Mouse (Mus musculus) neural tube, postnatal 0 days (tissue): ENCODE data around the gene Gprasp2. TPM values are rescaled to one million over a fixed set of nuclear protein-coding genes. Genes with fewer than 3 reads are reported as not detected.

ENCODE experiments used
- polyA plus RNA-seq: library from polyadenylated mRNA; unstranded; fragments of >200 nt; fragmentation: Nextera tagmentation; extraction: Ambion mirVana; gene quantifications from 2 replicates; pipeline ENCODE4 v1.2.1, GENCODE M21; 2015

Gprasp2 gene
- polyA plus RNA-seq = 238 and 248 TPM in 2 replicates

DNA sequence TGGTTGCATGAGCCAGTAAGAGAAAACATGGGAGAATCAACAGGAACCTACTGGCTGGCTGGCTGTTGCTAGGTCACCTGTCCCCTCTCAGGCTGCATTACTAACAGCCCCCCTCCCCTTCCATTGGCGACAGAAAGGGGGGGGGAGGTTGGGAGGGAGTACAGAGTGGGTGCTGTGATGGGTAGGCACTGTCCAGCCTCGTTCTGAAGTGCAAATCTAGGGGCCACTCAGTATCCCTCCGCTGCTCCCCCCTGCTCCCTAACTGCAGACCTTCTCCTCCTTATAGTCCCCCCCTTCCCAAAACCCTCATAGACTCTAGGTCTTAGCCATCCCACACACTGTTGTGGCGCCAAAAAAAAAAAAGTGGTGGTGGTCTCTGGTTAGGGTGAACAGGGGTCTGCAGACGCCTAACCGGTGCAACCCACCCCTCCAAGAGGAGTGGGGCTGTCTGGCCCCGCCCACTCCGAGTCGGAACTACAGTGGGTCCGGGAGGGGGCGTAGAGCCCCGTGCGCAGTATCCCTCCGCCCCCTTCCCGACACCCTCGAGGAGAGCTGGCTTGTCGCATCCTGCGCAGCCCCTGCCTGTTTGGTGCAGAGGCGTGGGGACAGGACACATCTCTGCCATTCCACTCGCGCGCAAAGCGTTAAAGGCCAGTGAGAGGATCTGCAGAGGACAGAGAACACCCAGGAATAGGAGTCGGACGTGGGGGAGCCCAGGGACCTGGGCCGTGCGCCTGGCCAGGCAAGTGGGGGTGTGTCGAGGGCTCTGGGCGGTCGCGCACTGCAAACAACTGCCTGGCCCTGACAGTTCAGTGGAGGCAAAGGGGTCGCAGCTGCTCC, at the start of gene Gprasp2:
TSS of gene Gprasp2 (plus strand) at position 514 of the 840 bp plus-strand sequence.

DNA sequence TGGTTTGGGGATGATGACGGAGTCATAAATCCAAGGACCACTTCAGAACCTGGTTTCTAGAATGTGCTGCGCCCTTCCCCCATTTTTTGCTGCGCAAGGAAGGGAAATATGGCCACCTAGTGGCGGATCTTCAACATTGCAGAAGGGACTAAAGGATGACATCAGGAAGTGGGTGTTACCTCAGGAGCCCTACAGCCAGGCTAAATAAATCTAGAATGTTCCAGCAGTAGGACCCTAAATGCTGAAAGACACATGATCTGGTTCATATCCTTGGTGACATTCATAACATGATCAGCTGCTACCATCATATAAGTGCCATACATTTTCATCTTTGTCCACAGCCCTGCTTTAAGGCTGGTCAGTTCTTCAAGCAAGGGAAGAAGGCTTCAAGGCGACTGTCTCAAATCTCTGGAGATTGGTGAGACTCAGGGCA, 41.6 kb upstream of the Gprasp2 start, which contains the start of gene Bhlhb9:
TSS of gene Bhlhb9 (plus strand) at position 383 of the 433 bp plus-strand sequence.

Other genes with a start within 250 kb of the Gprasp2 start
- gene Nxf7, start 240.3 kb upstream of the Gprasp2 start, polyA plus RNA-seq = 0.14 TPM in 1 of 2 replicates, not detected in the other
- gene Prame, start 211.3 kb upstream of the Gprasp2 start, polyA plus RNA-seq = not detected in 2 replicates
- gene Tcp11x2, start 145.2 kb upstream of the Gprasp2 start, polyA plus RNA-seq = not detected in 2 replicates
- not detected in 2 replicates for gene Tmsb15a, start 113.8 kb upstream of the Gprasp2 start, polyA plus RNA-seq
- 15.3 and 16.0 TPM in 2 replicates for gene Armcx5, start 96.3 kb upstream of the Gprasp2 start, polyA plus RNA-seq
- 203 and 219 TPM in 2 replicates for gene Gprasp1, start 96.3 kb upstream of the Gprasp2 start, polyA plus RNA-seq
- 96.3 and 97.5 TPM in 2 replicates for gene Bhlhb9, start 41.4 kb upstream of the Gprasp2 start, polyA plus RNA-seq
- 324 and 331 TPM in 2 replicates for gene Arxes2, start 154.8 kb downstream of the Gprasp2 start, polyA plus RNA-seq
- gene Arxes1, start 194.3 kb downstream of the Gprasp2 start, polyA plus RNA-seq = 197 and 203 TPM in 2 replicates
- gene Bex2, start 229.2 kb downstream of the Gprasp2 start, polyA plus RNA-seq = 828 and 975 TPM in 2 replicates
- 0.05 TPM in 1 of 2 replicates, not detected in the other for gene Nxf3, start 246.2 kb downstream of the Gprasp2 start, polyA plus RNA-seq